Mouse (Mus musculus) activated CD4-positive, CD25-positive, alpha-beta regulatory T cell, adult 9 weeks (primary cell): ENCODE data around the gene Moxd2. TPM values are rescaled to one million over a fixed set of nuclear protein-coding genes. Genes with fewer than 3 reads are reported as not detected.

Experiments
- polyA plus RNA-seq: library from polyadenylated mRNA; unstranded; fragments of 100-300 nt; shearing (Covaris generic); gene quantifications from one replicate; pipeline ENCODE4 v1.2.1, GENCODE M21; 2017

The Moxd2 gene
- polyA plus RNA-seq: 0.15 TPM

DNA sequence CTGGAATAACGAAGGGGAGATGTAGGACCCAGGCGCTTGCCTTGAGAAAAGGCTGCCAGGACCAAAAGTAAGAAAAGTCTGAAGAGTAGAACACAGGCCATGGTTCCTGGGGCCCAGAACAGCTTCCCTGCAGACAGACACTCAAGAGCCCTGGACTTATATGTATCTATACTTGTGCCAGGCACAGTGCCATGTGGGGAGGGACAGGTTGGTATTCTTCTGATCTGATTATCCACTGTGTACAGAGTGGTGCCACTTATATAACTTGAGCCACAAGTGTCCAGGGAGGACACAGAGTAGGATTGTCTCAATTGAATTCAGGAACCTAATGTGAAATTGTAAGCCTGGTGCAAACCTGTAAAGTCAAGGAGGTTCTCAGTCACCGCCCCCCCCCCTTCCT is at the start of gene Moxd2:
Gene Moxd2 (minus strand): TSS at position 101 of the 400 bp plus-strand sequence.

DNA sequence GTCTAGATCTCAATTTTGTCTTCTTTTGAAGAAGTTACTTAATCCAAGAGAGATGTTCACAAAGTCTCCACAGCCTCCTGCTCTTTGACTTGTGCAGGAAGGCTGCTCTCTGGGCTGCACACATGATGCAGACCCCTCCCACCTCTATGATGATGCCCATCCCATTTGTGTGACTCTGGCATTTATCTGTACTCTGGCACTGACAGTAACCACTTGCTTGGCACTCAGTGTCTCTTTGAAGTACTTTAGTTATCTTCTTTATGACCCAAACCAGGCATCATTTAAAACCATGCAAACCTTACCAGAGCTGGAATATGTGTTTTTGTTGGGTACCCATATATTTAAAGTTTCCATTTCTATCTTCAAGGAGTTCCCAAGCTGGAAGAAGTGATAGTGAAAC is 13.0 kb upstream of the Moxd2 start, which contains the start of gene Prss58:
Gene Prss58 (minus strand): TSS at position 101 of the 400 bp plus-strand sequence.

Other genes with a start within 250 kb of the Moxd2 start
- not detected for gene Prss58, start 12.9 kb upstream of the Moxd2 start, polyA plus RNA-seq
- gene 1700074P13Rik, start 53.1 kb upstream of the Moxd2 start, polyA plus RNA-seq: 0.18 TPM
- gene Gm4744, start 64.4 kb upstream of the Moxd2 start, polyA plus RNA-seq: not detected
- 0.32 TPM for gene 1810009J06Rik, start 77.3 kb upstream of the Moxd2 start, polyA plus RNA-seq
- gene Gm2663, start 112.0 kb upstream of the Moxd2 start, polyA plus RNA-seq: not detected
- gene 2210010C04Rik, start 148.0 kb upstream of the Moxd2 start, polyA plus RNA-seq: 0.12 TPM